Mouse (Mus musculus): ENCODE data around the gene Paxbp1. TPM values are rescaled to one million over a fixed set of nuclear protein-coding genes. Genes with fewer than 3 reads are reported as not detected.
"Not testable (repeated sequence)": the region's sequence is repeated elsewhere in the genome, so short reads cannot be mapped to it uniquely, and the experiment has no call there.

Paxbp1 gene
- polyA plus RNA-seq (2016; fragmentation: Nextera tagmentation; extraction: Ambion mirVana), result 66.9 and 79.2 TPM in 2 replicates

DNA sequence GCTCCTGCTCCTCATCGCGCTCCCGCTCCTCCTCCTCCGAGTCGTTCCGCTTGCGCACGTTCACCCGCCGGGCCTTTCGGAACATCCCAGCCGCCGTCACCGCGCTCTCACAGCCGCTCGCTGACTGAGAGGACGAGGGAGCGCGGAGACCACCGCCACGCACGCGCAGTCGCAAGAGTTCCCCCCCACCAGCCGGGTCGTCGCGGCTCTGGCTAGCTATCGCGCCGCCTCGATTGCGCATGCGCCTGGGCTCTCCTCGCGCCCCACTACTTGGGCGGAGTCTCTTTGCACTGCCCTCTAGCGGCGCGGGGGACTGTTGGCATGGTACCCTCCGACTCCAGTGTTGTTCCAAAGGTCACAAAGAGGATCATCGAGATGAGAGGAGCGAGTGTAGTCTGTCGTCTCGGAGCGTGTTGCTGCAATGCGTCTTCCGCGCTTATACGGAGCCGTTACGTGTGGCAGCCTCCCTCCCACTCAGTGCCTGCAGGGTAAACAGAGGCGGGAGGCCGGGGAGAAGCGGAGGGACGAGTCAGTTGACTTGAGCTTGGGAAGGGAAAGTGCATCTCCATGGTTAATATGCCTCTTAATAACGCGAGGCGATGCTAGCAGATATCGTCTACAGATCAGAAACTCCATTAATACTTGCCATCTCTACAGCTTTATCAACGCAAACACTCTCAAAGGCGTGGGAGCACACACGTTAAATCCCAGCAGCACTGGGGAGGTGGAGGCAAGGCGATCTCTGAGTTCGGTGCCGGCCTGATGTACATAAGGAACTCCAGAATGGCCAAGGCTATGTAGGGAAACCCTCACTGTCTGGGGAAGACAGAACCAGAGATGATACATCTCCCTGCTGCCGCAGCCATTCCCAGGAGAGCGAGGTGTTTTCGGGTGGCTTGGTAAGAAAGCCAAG, at the start of gene Paxbp1:
Paxbp1 (minus strand) TSS at position 274 of the 913 bp plus-strand sequence.
- DNase-seq (ENCODE audit: low spot score), result peak; percentile 100
- H3K27me3 ChIP-seq (replicated peaks; ENCODE audit: low read depth, poor library complexity, severe bottlenecking), result 0 out of 2 replicates have a peak, but pooled peaks cover 4% of the 10 kb centered on the region
- H3K4me1 ChIP-seq, result peaks cover 18% of the 10 kb centered on the region
- peaks cover 23% of the 10 kb centered on the region for H3K36me3 ChIP-seq (replicated peaks)
- peak within 1 kb of the TSS; percentile 86 for H3K4me3 ChIP-seq
- 2% methylated on average over 70 of the region's 70 CpGs for WGBS
- no peaks in the 10 kb centered on the region for H3K9me3 ChIP-seq
- H3K27ac ChIP-seq (replicated peaks), result peak within 1 kb of the TSS; percentile 96

DNA sequence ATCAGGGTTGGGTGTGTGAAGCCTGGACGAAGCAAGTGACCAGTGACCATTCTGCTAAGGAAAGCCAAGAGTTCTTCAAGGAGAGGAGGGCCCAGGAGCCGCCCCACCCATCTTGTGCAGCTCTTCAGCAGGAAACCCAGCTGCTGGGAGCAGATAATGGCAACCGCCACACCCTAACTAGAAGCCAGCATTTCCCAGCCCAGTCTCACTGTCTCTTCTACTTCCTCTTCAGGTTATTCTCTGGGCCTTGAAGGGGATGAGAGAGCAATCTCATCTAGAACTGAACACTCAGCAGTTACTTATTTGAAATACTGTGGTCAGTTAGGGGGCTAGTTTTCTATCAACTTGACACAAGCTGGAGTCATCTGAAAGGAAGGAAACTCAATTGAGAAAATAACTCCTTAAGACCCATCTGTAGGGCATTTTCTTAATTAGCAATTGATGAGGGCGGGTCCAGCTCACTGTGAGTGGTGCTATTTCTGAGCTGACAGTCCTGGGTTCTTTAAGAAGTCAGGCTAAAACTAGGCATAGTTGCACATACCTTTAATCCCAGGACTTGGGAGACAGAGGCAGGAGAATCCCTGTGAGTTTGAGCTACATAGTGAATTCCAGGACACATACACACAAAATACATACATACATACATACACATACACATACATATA, 42.4 kb upstream of the Paxbp1 start:
- Histone ChIP-seq H3K36me3 (replicated peaks) (no peaks in the 10 kb centered on the region), H3K27me3 (replicated peaks; ENCODE audit: low read depth, poor library complexity, severe bottlenecking) (peaks cover 9% of the 10 kb centered on the region; the same call in 1 of the 2 replicates), H3K4me3 (no peak overlapping the region), H3K4me1 (peaks cover 4% of the 10 kb centered on the region; the same call in 1 of the 2 replicates), H3K9me3 (no peaks in the 10 kb centered on the region), H3K27ac (replicated peaks) (no peak overlapping the region)
- WGBS, result 61% methylated on average over 4 of the region's 4 CpGs
- no peak for DNase-seq (ENCODE audit: low spot score)

GRCm38 (mm10) chr16:91085239-91085825, 41.0 kb upstream of the Paxbp1 start:
- DNase-seq (ENCODE audit: low spot score), result no peak
- peaks cover 17% of the 10 kb centered on the region; the same call in 1 of the 2 replicates for H3K27me3 ChIP-seq (replicated peaks; ENCODE audit: low read depth, poor library complexity, severe bottlenecking)
- H3K27ac ChIP-seq (replicated peaks), result no peak overlapping the region
- H3K4me3 ChIP-seq, result no peak overlapping the region
- no peaks in the 10 kb centered on the region for H3K36me3 ChIP-seq (replicated peaks)
- peaks cover 4% of the 10 kb centered on the region; the same call in 1 of the 2 replicates for H3K4me1 ChIP-seq
- no peaks in the 10 kb centered on the region for H3K9me3 ChIP-seq
- WGBS, result 66% methylated on average over 17 of the region's 17 CpGs

DNA sequence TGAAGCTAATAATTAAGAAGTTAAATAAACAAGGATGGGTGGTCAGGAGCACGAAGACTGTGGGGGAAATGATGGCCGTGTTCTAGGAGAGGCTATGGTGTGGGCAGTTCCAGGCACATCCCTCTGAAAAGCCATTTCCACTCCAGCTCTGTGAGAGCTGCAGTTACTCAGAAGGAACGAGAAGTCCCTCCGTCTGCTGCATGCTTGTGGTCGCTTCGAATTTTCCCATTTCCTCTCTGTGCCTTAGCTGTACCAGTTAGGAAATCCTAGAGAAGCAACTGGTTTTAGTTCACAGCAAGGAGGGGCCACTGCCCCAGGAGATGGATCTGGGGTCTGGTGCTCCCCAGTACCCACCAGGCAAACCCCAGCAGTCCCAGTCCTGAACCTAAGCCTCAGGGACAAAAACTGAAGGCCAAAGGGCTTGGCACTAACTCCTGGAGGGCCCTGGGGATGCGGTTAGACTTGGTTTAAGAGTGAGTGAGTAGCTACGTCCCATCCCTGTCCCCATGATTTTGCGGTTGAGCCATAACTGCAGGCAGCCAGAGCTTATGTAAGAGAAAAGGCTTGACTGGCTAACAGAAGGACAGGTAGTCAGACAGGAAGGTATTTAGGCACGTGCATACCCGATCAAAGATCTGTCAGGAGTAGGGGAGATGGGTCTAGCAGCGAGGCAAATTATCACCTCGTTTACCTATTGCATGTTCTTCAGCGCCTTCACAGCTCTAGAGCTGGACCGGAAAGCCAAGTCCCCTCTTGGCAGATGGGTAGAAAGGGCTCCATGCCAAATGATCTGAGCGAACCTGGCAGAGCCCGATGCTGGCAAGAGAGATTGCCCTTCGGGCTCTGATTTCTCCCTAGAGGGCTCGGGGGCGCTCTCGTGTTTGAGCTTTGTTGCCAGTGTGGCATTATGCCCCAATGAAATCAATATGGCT, 40.2 kb upstream of the Paxbp1 start:
- peaks cover 4% of the 10 kb centered on the region; the same call in 1 of the 2 replicates for H3K4me1 ChIP-seq
- no peak for DNase-seq (ENCODE audit: low spot score)
- peaks cover 17% of the 10 kb centered on the region; the same call in 1 of the 2 replicates for H3K27me3 ChIP-seq (replicated peaks; ENCODE audit: low read depth, poor library complexity, severe bottlenecking)
- 88% methylated on average over 21 of the region's 21 CpGs for WGBS
- no peak overlapping the region for H3K4me3 ChIP-seq
- H3K27ac ChIP-seq (replicated peaks), result no peak overlapping the region
- H3K9me3 ChIP-seq, result no peaks in the 10 kb centered on the region
- no peaks in the 10 kb centered on the region for H3K36me3 ChIP-seq (replicated peaks)

DNA sequence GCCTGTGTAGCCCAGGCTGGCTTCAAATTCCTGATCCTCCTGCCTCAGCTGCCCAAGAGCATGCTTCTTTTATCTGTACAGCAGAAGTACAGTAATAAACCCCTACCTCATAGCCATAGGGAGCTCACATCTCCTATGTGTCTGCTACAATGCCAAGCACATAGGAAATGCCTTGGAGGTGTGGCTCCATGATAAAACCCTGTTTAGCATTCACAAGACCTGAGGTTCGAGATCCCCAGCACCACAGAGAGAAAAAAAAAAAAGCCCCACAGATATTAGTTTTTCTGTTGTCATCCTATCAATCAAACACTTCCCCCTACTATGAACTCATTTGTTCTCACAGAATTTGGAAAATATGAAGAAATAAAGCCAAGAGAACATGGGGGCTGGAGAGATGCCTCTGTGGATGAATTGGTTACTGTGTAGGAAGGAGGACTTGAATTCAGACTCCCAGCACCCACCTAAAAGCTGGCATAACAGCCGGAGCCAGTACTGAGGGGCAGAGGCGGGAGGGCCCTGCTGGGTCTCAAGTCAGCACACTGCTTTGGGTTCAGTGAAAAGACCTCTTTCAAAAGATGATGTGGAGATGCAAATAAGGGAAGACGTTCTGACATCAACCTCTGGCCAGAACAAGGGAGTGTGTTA, 38.8 kb upstream of the Paxbp1 start:
- peaks cover 17% of the 10 kb centered on the region; the same call in 1 of the 2 replicates for H3K27me3 ChIP-seq (replicated peaks; ENCODE audit: low read depth, poor library complexity, severe bottlenecking)
- DNase-seq (ENCODE audit: low spot score), result no peak
- H3K36me3 ChIP-seq (replicated peaks), result no peaks in the 10 kb centered on the region
- peaks cover 4% of the 10 kb centered on the region; the same call in 1 of the 2 replicates for H3K4me1 ChIP-seq
- no peak overlapping the region for H3K27ac ChIP-seq (replicated peaks)
- H3K4me3 ChIP-seq, result no peak overlapping the region
- peaks cover 3% of the 10 kb centered on the region; the same call in 1 of the 2 replicates for H3K9me3 ChIP-seq
- WGBS, result 70% methylated on average over 4 of the region's 4 CpGs

GRCm38 (mm10) chr16:91081508-91081907, 37.2 kb upstream of the Paxbp1 start:
- 25% methylated on average over 12 of the region's 12 CpGs for WGBS
- peaks cover 17% of the 10 kb centered on the region; the same call in 1 of the 2 replicates for H3K27me3 ChIP-seq (replicated peaks; ENCODE audit: low read depth, poor library complexity, severe bottlenecking)

DNA sequence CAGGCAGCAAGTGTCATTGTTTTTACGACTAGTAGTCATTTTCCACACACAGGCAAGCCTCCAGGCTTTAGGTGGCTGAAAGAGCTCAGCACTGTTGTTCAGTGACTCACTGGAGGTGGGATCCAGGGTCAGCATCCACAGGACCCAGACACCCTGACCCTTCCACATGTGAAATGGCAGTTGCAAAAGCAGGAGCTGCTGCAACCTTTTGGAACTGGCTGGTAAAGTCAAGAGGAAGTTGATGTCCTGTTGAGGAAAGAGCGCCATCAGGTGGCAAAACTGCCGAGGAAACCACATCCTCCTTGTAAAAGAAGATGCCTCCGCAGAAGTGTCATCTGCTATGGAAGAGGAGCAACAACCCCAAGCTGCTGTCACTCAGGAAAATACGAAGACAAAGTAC, 31.8 kb upstream of the Paxbp1 start:
- Histone ChIP-seq H3K27me3 (replicated peaks; ENCODE audit: low read depth, poor library complexity, severe bottlenecking) (peaks cover 12% of the 10 kb centered on the region), H3K27ac (replicated peaks) (no peak overlapping the region), H3K4me1 (peaks cover under 1% of the 10 kb centered on the region; the same call in 1 of the 2 replicates), H3K9me3 (peaks cover 5% of the 10 kb centered on the region; the same call in 1 of the 2 replicates), H3K4me3 (no peak overlapping the region), H3K36me3 (replicated peaks) (no peaks in the 10 kb centered on the region)
- WGBS, result 79% methylated on average over 5 of the region's 5 CpGs
- DNase-seq (ENCODE audit: low spot score), result no peak

More at GRCm38 (mm10) chr16:91081508-91081907, 37.2 kb upstream of the Paxbp1 start:
- no peak overlapping the region for H3K4me3 ChIP-seq
- peaks cover 5% of the 10 kb centered on the region; the same call in 1 of the 2 replicates for H3K9me3 ChIP-seq
- H3K36me3 ChIP-seq (replicated peaks), result no peaks in the 10 kb centered on the region
- peak; percentile 68 for DNase-seq (ENCODE audit: low spot score)
- H3K27ac ChIP-seq (replicated peaks), result no peak overlapping the region
- peaks cover 4% of the 10 kb centered on the region; the same call in 1 of the 2 replicates for H3K4me1 ChIP-seq

GRCm38 (mm10) chr16:91075423-91075822, 31.1 kb upstream of the Paxbp1 start:
- not testable (repeated sequence) for H3K4me3 ChIP-seq

DNA sequence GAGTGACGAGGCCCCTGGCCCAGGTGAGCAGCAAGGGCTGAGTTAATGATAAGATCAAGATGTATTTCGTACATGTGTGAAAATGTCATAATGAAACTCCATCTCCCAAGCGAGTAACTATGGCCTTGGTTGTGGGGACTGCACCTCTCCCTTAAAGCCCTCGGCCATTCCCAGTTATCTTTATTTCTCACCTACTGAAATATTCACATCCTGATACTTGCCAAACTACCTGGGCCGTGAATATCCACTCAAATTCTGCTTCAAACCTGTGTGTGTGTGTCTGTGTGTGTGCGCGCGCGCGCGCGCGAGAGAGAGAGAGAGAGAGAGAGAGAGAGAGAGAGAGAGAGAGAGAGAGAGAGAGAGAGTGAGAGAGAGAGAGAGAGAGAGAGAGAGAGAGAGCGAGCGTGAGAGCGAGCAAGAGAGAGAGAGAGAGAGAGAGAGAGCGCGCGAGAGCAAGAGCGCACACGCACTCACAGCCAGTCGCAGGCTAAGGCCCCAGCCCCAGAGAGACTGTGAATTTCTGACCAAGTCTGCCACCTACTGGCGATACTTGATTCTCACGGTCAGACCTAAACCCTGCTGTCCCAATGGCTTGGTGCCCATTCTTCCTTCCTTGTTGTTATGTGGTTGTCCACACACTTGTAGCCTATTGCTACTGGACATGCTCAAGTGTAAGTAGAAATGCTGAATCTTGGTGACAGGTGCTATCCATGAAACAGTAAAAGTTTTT, 29.0 kb upstream of the Paxbp1 start:
- peaks cover 11% of the 10 kb centered on the region for H3K4me1 ChIP-seq
- peaks cover 18% of the 10 kb centered on the region for H3K27me3 ChIP-seq (replicated peaks; ENCODE audit: low read depth, poor library complexity, severe bottlenecking)
- DNase-seq (ENCODE audit: low spot score), result peak; percentile 85
- no peak overlapping the region for H3K27ac ChIP-seq (replicated peaks)
- no peaks in the 10 kb centered on the region for H3K36me3 ChIP-seq (replicated peaks)
- H3K4me3 ChIP-seq, result 0 out of 2 replicates have a peak overlapping the region, but pooled peaks have one; percentile 21
- H3K9me3 ChIP-seq, result peaks cover 4% of the 10 kb centered on the region; the same call in 1 of the 2 replicates
- 39% methylated on average over 24 of the region's 24 CpGs for WGBS

More at GRCm38 (mm10) chr16:91075423-91075822, 31.1 kb upstream of the Paxbp1 start:
- H3K4me1 ChIP-seq; DNase-seq (ENCODE audit: low spot score); H3K36me3 ChIP-seq (replicated peaks); H3K9me3 ChIP-seq; H3K27ac ChIP-seq (replicated peaks): not testable (repeated sequence)
- WGBS, result 87% methylated on average over 8 of the region's 8 CpGs
- peaks cover 14% of the 10 kb centered on the region for H3K27me3 ChIP-seq (replicated peaks; ENCODE audit: low read depth, poor library complexity, severe bottlenecking)

GRCm38 (mm10) chr16:91072256-91072655, 27.9 kb upstream of the Paxbp1 start:
- DNase-seq (ENCODE audit: low spot score), result no peak
- 95% methylated on average over 1 of the region's 1 CpGs for WGBS
- Histone ChIP-seq H3K9me3 (no peaks in the 10 kb centered on the region), H3K4me3 (no peak overlapping the region), H3K27ac (replicated peaks) (no peak overlapping the region), H3K27me3 (replicated peaks; ENCODE audit: low read depth, poor library complexity, severe bottlenecking) (peaks cover 18% of the 10 kb centered on the region), H3K36me3 (replicated peaks) (no peaks in the 10 kb centered on the region), H3K4me1 (peaks cover 11% of the 10 kb centered on the region)

Data from embryonic facial prominence, embryonic 10.5 days (tissue).